Mouse (Mus musculus) myocyte (in vitro differentiated cells): ENCODE measurements around the gene 6030445D17Rik. TPM values are rescaled to one million over a fixed set of nuclear protein-coding genes. Genes with fewer than 3 reads are reported as not detected.
A peak's percentile ranks its signal among the peaks of the same experiment; 100 is the strongest.

ENCODE experiments used
- H3K27me3 ChIP-seq: one replicate; pipeline ENCODE4 v1.6.1; 2011; ENCODE audit not compliant: control insufficient read depth, insufficient read depth, insufficient read length
- H3K36me3 ChIP-seq: one replicate; pipeline ENCODE4 v1.6.1; 2011; ENCODE audit not compliant: control insufficient read depth, insufficient read depth
- H3K4me2 ChIP-seq: one replicate; pipeline ENCODE4 v1.6.1; 2011; ENCODE audit warnings: low read depth, control low read depth
- H3K4me3 ChIP-seq: one replicate; pipeline ENCODE4 v1.5.1; 2011; ENCODE audit warnings: mild to moderate bottlenecking, control low read depth, moderate library complexity
- H3K79me2 ChIP-seq: one replicate; pipeline ENCODE4 v1.6.1; 2011; ENCODE audit not compliant: control insufficient read depth, insufficient read depth
- H3ac ChIP-seq: one replicate; pipeline ENCODE4 v1.6.1; 2011; ENCODE audit not compliant: control insufficient read depth, insufficient read length
- CEBPB ChIP-seq: IDR thresholded peaks from 2 replicates; pipeline ENCODE4 v1.6.1; 2011; ENCODE audit warnings: mild to moderate bottlenecking, moderate library complexity; ENCODE audit not compliant: poor library complexity, insufficient read depth, severe bottlenecking
- E2F4 ChIP-seq: IDR thresholded peaks from one replicate; pipeline ENCODE4 v1.6.1; 2011; ENCODE audit warnings: mild to moderate bottlenecking, control low read depth, moderate library complexity; ENCODE audit not compliant: insufficient read depth
- MAX ChIP-seq: IDR thresholded peaks from one replicate; pipeline ENCODE4 v1.6.1; 2011; ENCODE audit warnings: low read depth, mild to moderate bottlenecking, control low read depth
- MYOD1 ChIP-seq, 3 experiments: IDR thresholded peaks; one replicate each; pipeline ENCODE4 v1.6.1; 2011; ENCODE audit warnings: control low read depth in 2 of 3, low read depth in 2 of 3, mild to moderate bottlenecking in 2 of 3, moderate library complexity in 1 of 3; ENCODE audit not compliant: insufficient read length in 2 of 3, control insufficient read depth in 1 of 3
- MYOG ChIP-seq, 3 experiments: IDR thresholded peaks; one replicate each; pipeline ENCODE4 v1.6.1; 2011; ENCODE audit warnings: control low read depth in 2 of 3, low read depth in 2 of 3, mild to moderate bottlenecking in 2 of 3; ENCODE audit not compliant: insufficient read length in 2 of 3, control insufficient read depth in 1 of 3, insufficient read depth in 1 of 3
- POLR2A ChIP-seq: IDR thresholded peaks from one replicate; pipeline ENCODE4 v1.6.1; 2011; ENCODE audit warnings: low read depth, mild to moderate bottlenecking, control low read depth, moderate library complexity; ENCODE audit not compliant: insufficient read length
- POLR2AphosphoS2 ChIP-seq: IDR thresholded peaks from one replicate; pipeline ENCODE4 v1.6.1; 2011; ENCODE audit warnings: low read depth, control low read depth; ENCODE audit not compliant: insufficient read length
- REST ChIP-seq: IDR thresholded peaks from one replicate; pipeline ENCODE4 v1.6.1; 2011; ENCODE audit warnings: mild to moderate bottlenecking, control low read depth, moderate library complexity; ENCODE audit not compliant: insufficient read depth, insufficient read length
- SRF ChIP-seq: IDR thresholded peaks from one replicate; pipeline ENCODE4 v1.6.1; 2011; ENCODE audit warnings: low read depth; ENCODE audit not compliant: control insufficient read depth, insufficient read length
- TCF12 ChIP-seq: IDR thresholded peaks from one replicate; pipeline ENCODE4 v1.6.1; 2011; ENCODE audit warnings: mild to moderate bottlenecking, control low read depth; ENCODE audit not compliant: poor library complexity, insufficient read depth, severe bottlenecking
- TCF3 ChIP-seq: IDR thresholded peaks from one replicate; pipeline ENCODE4 v1.6.1; 2011; ENCODE audit warnings: low read depth, control low read depth; ENCODE audit not compliant: insufficient read length
- USF1 ChIP-seq: IDR thresholded peaks from one replicate; pipeline ENCODE4 v1.6.1; 2011; ENCODE audit warnings: low read depth, mild to moderate bottlenecking, control low read depth, moderate library complexity
- polyA plus RNA-seq: library from polyadenylated mRNA; unstranded; fragments of >200 nt; fragmentation: generic; extraction: Trizol; gene quantifications from one replicate; pipeline ENCODE4 v1.2.1, GENCODE M21; 2012; ENCODE audit warnings: missing spikeins

Gene 6030445D17Rik
- polyA plus RNA-seq = 0.46 TPM

- Histone ChIP-seq H3K4me2 (peak within 1 kb of the TSS; percentile 73), H3K79me2 (no peaks in the 10 kb centered on the region)
- no peak for TF ChIP-seq USF1
- TF ChIP-seq MYOD1 (IDR thresholded peaks at IDR 0.05; ENCODE audit: control insufficient read depth in 1 of 3, insufficient read length in 2 of 3, low read depth in 2 of 3) = no peak
- no peak for TF ChIP-seq TCF3
- no peak for TF ChIP-seq REST
- TF ChIP-seq SRF = no peak
- peak in 1 of 3 experiments; percentile 27 for TF ChIP-seq MYOG (IDR thresholded peaks at IDR 0.05; ENCODE audit: control insufficient read depth in 1 of 3, insufficient read depth in 1 of 3, insufficient read length in 2 of 3, low read depth in 2 of 3)
- no peak for TF ChIP-seq CEBPB
- peak; percentile 60 for TF ChIP-seq POLR2A
- peak; percentile 9 for TF ChIP-seq POLR2AphosphoS2
- no peak for TF ChIP-seq E2F4
- no peak for TF ChIP-seq TCF12
- TF ChIP-seq MAX = no peak
These were observed at the start of gene 6030445D17Rik for GRCm38 (mm10) chr4:136462086-136462838. Gene 6030445D17Rik (plus strand): TSS chr4:136462250.

GRCm38 (mm10) chr4:136415477-136415876 lies 46.6 kb upstream of the 6030445D17Rik start:
- Histone ChIP-seq H3ac (no peak overlapping the region), H3K27me3 (no peaks in the 10 kb centered on the region), H3K4me3 (no peak overlapping the region), H3K36me3 (no peaks in the 10 kb centered on the region), H3K79me2 (no peaks in the 10 kb centered on the region), H3K4me2 (no peak overlapping the region)
- TF ChIP-seq MYOG (IDR thresholded peaks at IDR 0.05; ENCODE audit: control insufficient read depth in 1 of 3, insufficient read depth in 1 of 3, insufficient read length in 2 of 3, low read depth in 2 of 3) = no peak
- no peak for TF ChIP-seq MYOD1 (IDR thresholded peaks at IDR 0.05; ENCODE audit: control insufficient read depth in 1 of 3, insufficient read length in 2 of 3, low read depth in 2 of 3)
- TF ChIP-seq CEBPB = no peak
- no peak for TF ChIP-seq REST
- TF ChIP-seq POLR2AphosphoS2 = no peak
- TF ChIP-seq MAX = no peak
- no peak for TF ChIP-seq TCF12
- no peak for TF ChIP-seq SRF
- no peak for TF ChIP-seq E2F4
- TF ChIP-seq USF1 = no peak
- TF ChIP-seq POLR2A = no peak

More at GRCm38 (mm10) chr4:136462086-136462838, at the start of gene 6030445D17Rik:
- H3K36me3 ChIP-seq = no peaks in the 10 kb centered on the region
- H3ac ChIP-seq = peak within 1 kb of the TSS; percentile 14
- H3K27me3 ChIP-seq = no peaks in the 10 kb centered on the region
- peak within 1 kb of the TSS; percentile 35 for H3K4me3 ChIP-seq

- TF ChIP-seq MAX = no peak
- TF ChIP-seq REST = no peak
- TF ChIP-seq SRF = no peak
- no peak for TF ChIP-seq TCF3
- no peak for TF ChIP-seq POLR2AphosphoS2
- TF ChIP-seq USF1 = no peak
- TF ChIP-seq MYOG (IDR thresholded peaks at IDR 0.05; ENCODE audit: control insufficient read depth in 1 of 3, insufficient read depth in 1 of 3, insufficient read length in 2 of 3, low read depth in 2 of 3) = no peak
- TF ChIP-seq CEBPB = no peak
- TF ChIP-seq POLR2A = no peak
- no peak for TF ChIP-seq E2F4
- TF ChIP-seq MYOD1 (IDR thresholded peaks at IDR 0.05; ENCODE audit: control insufficient read depth in 1 of 3, insufficient read length in 2 of 3, low read depth in 2 of 3) = no peak
- TF ChIP-seq TCF12 = no peak
- Histone ChIP-seq H3K27me3 (peaks cover 8% of the 10 kb centered on the region), H3K36me3 (no peaks in the 10 kb centered on the region), H3K4me3 (no peak overlapping the region), H3K79me2 (no peaks in the 10 kb centered on the region), H3K4me2 (no peak overlapping the region), H3ac (no peak overlapping the region)
These were observed 43.1 kb upstream of the 6030445D17Rik start for GRCm38 (mm10) chr4:136418962-136419361.

GRCm38 (mm10) chr4:136419386-136419785 lies 42.7 kb upstream of the 6030445D17Rik start:
- Histone ChIP-seq H3K36me3 (no peaks in the 10 kb centered on the region), H3K4me3 (no peak overlapping the region), H3K79me2 (no peaks in the 10 kb centered on the region), H3ac (no peak overlapping the region), H3K4me2 (no peak overlapping the region), H3K27me3 (peaks cover 12% of the 10 kb centered on the region)
- TF ChIP-seq POLR2AphosphoS2 = no peak
- TF ChIP-seq MYOD1 (IDR thresholded peaks at IDR 0.05; ENCODE audit: control insufficient read depth in 1 of 3, insufficient read length in 2 of 3, low read depth in 2 of 3) = no peak
- TF ChIP-seq E2F4 = no peak
- TF ChIP-seq TCF3 = no peak
- TF ChIP-seq MYOG (IDR thresholded peaks at IDR 0.05; ENCODE audit: control insufficient read depth in 1 of 3, insufficient read depth in 1 of 3, insufficient read length in 2 of 3, low read depth in 2 of 3) = no peak
- no peak for TF ChIP-seq USF1

GRCm38 (mm10) chr4:136423224-136423623 lies 38.8 kb upstream of the 6030445D17Rik start, which contains the start of gene Htr1d:
Gene Htr1d (plus strand): TSS chr4:136423524.
- Histone ChIP-seq H3K4me3 (no peak within 1 kb of the TSS), H3K27me3 (peaks cover 19% of the 10 kb centered on the region), H3K4me2 (peak within 1 kb of the TSS; percentile 61), H3K36me3 (no peaks in the 10 kb centered on the region), H3K79me2 (no peaks in the 10 kb centered on the region), H3ac (no peak within 1 kb of the TSS)
- TF ChIP-seq TCF12 = no peak
